Mouse (Mus musculus): Measurements from ENCODE around the gene Galnt7.

Gene Galnt7

GRCm38 (mm10) chr8:57628787-57629664 lies 23.8 kb downstream of the Galnt7 start:
- DNase-seq (ENCODE audit: low read depth, low spot score), result no peak

- no peak for DNase-seq (ENCODE audit: low read depth, low spot score)
Measured at GRCm38 (mm10) chr8:57627946-57628786, 24.7 kb downstream of the Galnt7 start.

- no peak for DNase-seq (ENCODE audit: low read depth, low spot score)
Measured at GRCm38 (mm10) chr8:57623955-57624354, 28.9 kb downstream of the Galnt7 start.

GRCm38 (mm10) chr8:57623051-57623450 lies 29.8 kb downstream of the Galnt7 start:
- DNase-seq (ENCODE audit: low read depth, low spot score), result no peak

- DNase-seq (ENCODE audit: low read depth, low spot score), result no peak
Measured at GRCm38 (mm10) chr8:57616965-57617364, 35.9 kb downstream of the Galnt7 start.

GRCm38 (mm10) chr8:57615016-57615657 lies 37.7 kb downstream of the Galnt7 start:
- DNase-seq (ENCODE audit: low read depth, low spot score), result no peak

- DNase-seq (ENCODE audit: low read depth, low spot score), result no peak
Measured at GRCm38 (mm10) chr8:57611419-57611977, 41.3 kb downstream of the Galnt7 start.

GRCm38 (mm10) chr8:57610706-57611418 lies 42.0 kb downstream of the Galnt7 start:
- no peak for DNase-seq (ENCODE audit: low read depth, low spot score)

- no peak for DNase-seq (ENCODE audit: low read depth, low spot score)
Measured at GRCm38 (mm10) chr8:57602511-57602910, 50.3 kb downstream of the Galnt7 start.

GRCm38 (mm10) chr8:57601987-57602418 lies 50.8 kb downstream of the Galnt7 start:
- DNase-seq (ENCODE audit: low read depth, low spot score), result no peak

- DNase-seq (ENCODE audit: low read depth, low spot score), result no peak
Measured at GRCm38 (mm10) chr8:57599813-57600555, 52.8 kb downstream of the Galnt7 start.

- no peak for DNase-seq (ENCODE audit: low read depth, low spot score)
Measured at GRCm38 (mm10) chr8:57595853-57596252, 57.0 kb downstream of the Galnt7 start.

- DNase-seq (ENCODE audit: low read depth, low spot score), result no peak
Measured at GRCm38 (mm10) chr8:57594175-57594885, 58.5 kb downstream of the Galnt7 start.

- DNase-seq (ENCODE audit: low read depth, low spot score), result no peak
Measured at GRCm38 (mm10) chr8:57592604-57593003, 60.2 kb downstream of the Galnt7 start.

GRCm38 (mm10) chr8:57591681-57592080 lies 61.2 kb downstream of the Galnt7 start:
- no peak for DNase-seq (ENCODE audit: low read depth, low spot score)

GRCm38 (mm10) chr8:57590015-57590414 lies 62.8 kb downstream of the Galnt7 start:
- DNase-seq (ENCODE audit: low read depth, low spot score), result no peak

GRCm38 (mm10) chr8:57589176-57589575 lies 63.7 kb downstream of the Galnt7 start:
- no peak for DNase-seq (ENCODE audit: low read depth, low spot score)

GRCm38 (mm10) chr8:57588604-57589003 lies 64.2 kb downstream of the Galnt7 start:
- no peak for DNase-seq (ENCODE audit: low read depth, low spot score)

GRCm38 (mm10) chr8:57586667-57587066 lies 66.2 kb downstream of the Galnt7 start:
- DNase-seq (ENCODE audit: low read depth, low spot score), result no peak

- no peak for DNase-seq (ENCODE audit: low read depth, low spot score)
Measured at GRCm38 (mm10) chr8:57585831-57586230, 67.0 kb downstream of the Galnt7 start.

Measured in embryo, embryonic 11.5 days (tissue).